Mouse (Mus musculus) adipocyte (in vitro differentiated cells): ENCODE data around the gene Dnaaf5.

Source experiments
- DNase-seq: peaks from one replicate; pipeline ENCODE4 v3.0.0-alpha.2; 2016; ENCODE audit warnings: low spot score

Gene Dnaaf5

GRCm38 (mm10) chr5:139141326-139141725 is 8.7 kb upstream of the Dnaaf5 start:
- no peak for DNase-seq

GRCm38 (mm10) chr5:139143890-139144289 is 6.1 kb upstream of the Dnaaf5 start:
- peak; percentile 96 for DNase-seq

GRCm38 (mm10) chr5:139145726-139146125 is 4.3 kb upstream of the Dnaaf5 start:
- no peak for DNase-seq

GRCm38 (mm10) chr5:139146476-139147075 is 3.4 kb upstream of the Dnaaf5 start:
- DNase-seq, result peak; percentile 30

- DNase-seq, result peak; percentile 52
Observed at GRCm38 (mm10) chr5:139147178-139148078, 2.6 kb upstream of the Dnaaf5 start.

GRCm38 (mm10) chr5:139149006-139149672 is 884 bp upstream of the Dnaaf5 start:
- DNase-seq, result peak; percentile 25

GRCm38 (mm10) chr5:139150603-139151031 is 594 bp downstream of the Dnaaf5 start:
- DNase-seq, result no peak

- DNase-seq, result no peak
Observed at GRCm38 (mm10) chr5:139160899-139161298, 10.9 kb downstream of the Dnaaf5 start.

- DNase-seq, result no peak
Observed at GRCm38 (mm10) chr5:139161632-139162031, 11.6 kb downstream of the Dnaaf5 start.

- DNase-seq, result no peak
Observed at GRCm38 (mm10) chr5:139166781-139167361, 16.8 kb downstream of the Dnaaf5 start.

GRCm38 (mm10) chr5:139167548-139167947 is 17.5 kb downstream of the Dnaaf5 start:
- no peak for DNase-seq

GRCm38 (mm10) chr5:139171929-139172328 is 21.9 kb downstream of the Dnaaf5 start:
- DNase-seq, result no peak

GRCm38 (mm10) chr5:139174141-139174540 is 24.1 kb downstream of the Dnaaf5 start:
- DNase-seq, result no peak

GRCm38 (mm10) chr5:139174556-139175547 is 24.8 kb downstream of the Dnaaf5 start:
- peak; percentile 97 for DNase-seq

- DNase-seq, result peak; percentile 88
Observed at GRCm38 (mm10) chr5:139178895-139179631, 29.0 kb downstream of the Dnaaf5 start.

- DNase-seq, result no peak
Observed at GRCm38 (mm10) chr5:139183131-139183530, 33.1 kb downstream of the Dnaaf5 start.

- DNase-seq, result no peak
Observed at GRCm38 (mm10) chr5:139183601-139184000, 33.6 kb downstream of the Dnaaf5 start.

GRCm38 (mm10) chr5:139184897-139185296 is 34.9 kb downstream of the Dnaaf5 start:
- no peak for DNase-seq

- no peak for DNase-seq
Observed at GRCm38 (mm10) chr5:139189726-139190125, 39.7 kb downstream of the Dnaaf5 start.

GRCm38 (mm10) chr5:139190958-139191357 is 40.9 kb downstream of the Dnaaf5 start:
- DNase-seq, result no peak
